Mouse (Mus musculus): ENCODE data around the gene Prkn.

- TF ChIP-seq CTCF (IDR thresholded peaks at IDR 0.05) (no peak), EP300 (IDR thresholded peaks at IDR 0.05) (no peak)
These were observed 302.1 kb downstream of the Prkn start for GRCm38 (mm10) chr17:11142321-11142720.

All from lung, postnatal 0 days (tissue).